Mouse (Mus musculus) granulocyte monocyte progenitor cell, adult 5-6 weeks (primary cell): ENCODE measurements at regions not wholly inside any gene's neighbourhood (a gene's known extent, or its start where the extent isn't known, plus 50 kb on each side); places are given as distances from the start of the nearest gene placed in this dataset.

Experiments used
- ATAC-seq: replicated peaks from 2 replicates; pipeline ENCODE4 v1.8.0; 2016; ENCODE audit warnings: mild to moderate bottlenecking, moderate TSS enrichment, inconsistent platforms; ENCODE audit not compliant: poor library complexity, severe bottlenecking

- no peak for ATAC-seq
Observed at GRCm38 (mm10) chr6:144883117-144883516, 101.3 kb upstream of the Sox5 start.

GRCm38 (mm10) chr6:144880098-144880497, 98.3 kb upstream of the Sox5 start:
- no peak for ATAC-seq

- ATAC-seq: no peak
Observed at GRCm38 (mm10) chr6:144876758-144877157, 95.0 kb upstream of the Sox5 start.

- no peak for ATAC-seq
Observed at GRCm38 (mm10) chr6:144875862-144876261, 94.1 kb upstream of the Sox5 start.

GRCm38 (mm10) chr6:144874251-144874650, 92.5 kb upstream of the Sox5 start:
- no peak for ATAC-seq

- ATAC-seq: no peak
Observed at GRCm38 (mm10) chr6:144870949-144871348, 89.2 kb upstream of the Sox5 start.

- ATAC-seq: no peak
Observed at GRCm38 (mm10) chr6:144867333-144867732, 85.6 kb upstream of the Sox5 start.

GRCm38 (mm10) chr6:144864026-144864425, 82.2 kb upstream of the Sox5 start:
- no peak for ATAC-seq

- no peak for ATAC-seq
Observed at GRCm38 (mm10) chr6:144863430-144863994, 81.7 kb upstream of the Sox5 start.

- ATAC-seq: no peak
Observed at GRCm38 (mm10) chr6:144841510-144841909, 59.7 kb upstream of the Sox5 start.

- no peak for ATAC-seq
Observed at GRCm38 (mm10) chr6:144839383-144839782, 57.6 kb upstream of the Sox5 start.

GRCm38 (mm10) chr6:144834323-144835183, 52.8 kb upstream of the Sox5 start:
- no peak for ATAC-seq
